Mouse (Mus musculus): Measurements from ENCODE around the gene Fastkd2. TPM values are rescaled to one million over a fixed set of nuclear protein-coding genes. Genes with fewer than 3 reads are reported as not detected.

Gene Fastkd2
- polyA plus RNA-seq, 1 experiment from 2014 or later, result 74.3 TPM

DNA sequence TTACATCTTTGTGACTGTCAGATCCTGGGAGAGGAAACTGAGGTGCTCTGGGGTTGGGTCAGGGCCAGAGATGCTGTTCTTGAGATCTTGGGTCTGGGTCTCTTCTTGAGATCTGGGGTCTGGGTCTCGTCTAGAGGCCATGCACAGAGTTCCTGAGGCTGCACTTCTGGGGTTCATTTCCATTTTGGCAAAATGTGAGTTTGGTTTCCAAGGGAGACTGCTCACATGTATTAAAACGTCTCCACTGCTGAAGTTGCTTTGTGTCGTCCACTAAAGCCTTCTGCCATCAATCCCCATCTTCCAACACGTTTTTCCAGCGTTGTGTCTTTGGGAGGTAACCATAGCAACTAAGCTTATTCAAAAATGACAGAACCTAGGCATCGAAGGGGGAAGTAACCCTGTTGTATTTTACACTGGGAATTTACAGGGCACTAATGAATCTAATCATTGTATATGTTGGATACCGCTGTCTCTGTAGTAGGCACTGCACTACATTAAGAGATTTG lies 33.5 kb downstream of the Fastkd2 start:
- Histone ChIP-seq H3K9ac (ENCODE audit: low read length) (no peak overlapping the region), H3K36me3 (ENCODE audit: control insufficient read depth, insufficient read depth, low read length) (no peaks in the 10 kb centered on the region), H3K27ac (ENCODE audit: low read depth, low read length) (peak overlapping the region; percentile 84), H3K4me1 (ENCODE audit: control insufficient read depth, insufficient read depth, low read length) (peaks cover 20% of the 10 kb centered on the region), H3K27me3 (ENCODE audit: control insufficient read depth, insufficient read depth, low read length) (no peaks in the 10 kb centered on the region), H3K9me3 (ENCODE audit: control insufficient read depth, low read length) (no peaks in the 10 kb centered on the region), H3K4me2 (ENCODE audit: low read depth) (no peak overlapping the region), H3K4me3 (ENCODE audit: low read depth, low read length) (no peak overlapping the region)
- peak; percentile 73 for ATAC-seq (ENCODE audit: insufficient read depth, low FRiP score, low TSS enrichment)
- peak; percentile 40 for DNase-seq (ENCODE audit: low spot score)
- 34% methylated on average over 7 of the region's 7 CpGs for WGBS

DNA sequence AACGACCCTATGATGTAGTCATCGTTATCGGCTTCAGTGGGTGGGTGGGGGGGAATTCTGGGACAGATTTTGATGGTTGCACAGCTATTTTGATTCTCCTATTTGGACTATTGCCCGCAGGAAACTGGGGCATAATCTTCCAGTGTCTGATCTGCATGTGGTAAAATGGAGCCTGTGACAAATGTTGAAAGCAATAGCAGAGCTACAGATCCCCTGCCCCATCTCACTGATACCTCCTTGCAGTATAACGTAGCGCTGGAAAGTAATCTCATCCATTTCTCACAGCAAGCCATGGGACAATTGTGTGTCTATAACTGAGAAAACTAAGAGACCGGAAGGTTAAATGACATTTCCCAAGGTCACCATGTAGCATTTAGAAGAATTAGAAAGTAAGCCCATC lies 34.0 kb downstream of the Fastkd2 start:
- Histone ChIP-seq H3K27ac (ENCODE audit: low read depth, low read length) (peak overlapping the region; percentile 8; the same call in 1 of the 2 replicates), H3K4me1 (ENCODE audit: control insufficient read depth, insufficient read depth, low read length) (peaks cover 20% of the 10 kb centered on the region), H3K9ac (ENCODE audit: low read length) (no peak overlapping the region), H3K4me2 (ENCODE audit: low read depth) (no peak overlapping the region), H3K9me3 (ENCODE audit: control insufficient read depth, low read length) (no peaks in the 10 kb centered on the region), H3K4me3 (ENCODE audit: low read depth, low read length) (no peak overlapping the region), H3K27me3 (ENCODE audit: control insufficient read depth, insufficient read depth, low read length) (no peaks in the 10 kb centered on the region), H3K36me3 (ENCODE audit: control insufficient read depth, insufficient read depth, low read length) (no peaks in the 10 kb centered on the region)
- WGBS, result 70% methylated on average over 7 of the region's 7 CpGs
- DNase-seq (ENCODE audit: low spot score), result no peak
- ATAC-seq (ENCODE audit: insufficient read depth, low FRiP score, low TSS enrichment), result no peak

DNA sequence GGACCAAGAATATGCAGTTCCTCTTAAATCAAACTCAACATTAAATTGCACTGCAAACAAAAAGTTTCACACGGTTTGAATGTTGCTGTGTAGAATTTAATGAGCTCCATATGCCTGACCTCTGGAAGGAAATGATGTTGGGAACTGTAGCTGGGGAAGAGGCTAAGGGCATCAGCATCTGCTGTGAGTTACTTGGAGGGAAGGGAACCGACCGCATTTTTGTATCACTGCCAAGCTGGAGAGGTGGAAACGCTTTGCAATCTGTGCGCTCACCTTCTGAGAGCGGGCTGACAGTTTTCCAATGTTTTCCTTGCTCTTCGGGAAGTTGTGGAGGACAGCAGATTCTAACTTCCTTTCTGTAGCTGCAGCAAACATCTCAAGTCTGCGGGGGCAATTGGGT lies 37.7 kb downstream of the Fastkd2 start:
- no peaks in the 10 kb centered on the region for H3K36me3 ChIP-seq (ENCODE audit: control insufficient read depth, insufficient read depth, low read length)
- H3K4me2 ChIP-seq (ENCODE audit: low read depth), result no peak overlapping the region
- H3K27me3 ChIP-seq (ENCODE audit: control insufficient read depth, insufficient read depth, low read length), result no peaks in the 10 kb centered on the region
- DNase-seq (ENCODE audit: low spot score), result no peak
- H3K9me3 ChIP-seq (ENCODE audit: control insufficient read depth, low read length), result no peaks in the 10 kb centered on the region
- no peak overlapping the region for H3K27ac ChIP-seq (ENCODE audit: low read depth, low read length)
- peaks cover 16% of the 10 kb centered on the region for H3K4me1 ChIP-seq (ENCODE audit: control insufficient read depth, insufficient read depth, low read length)
- 56% methylated on average over 8 of the region's 8 CpGs for WGBS
- H3K4me3 ChIP-seq (ENCODE audit: low read depth, low read length), result no peak overlapping the region
- no peak for ATAC-seq (ENCODE audit: insufficient read depth, low FRiP score, low TSS enrichment)
- no peak overlapping the region for H3K9ac ChIP-seq (ENCODE audit: low read length)

DNA sequence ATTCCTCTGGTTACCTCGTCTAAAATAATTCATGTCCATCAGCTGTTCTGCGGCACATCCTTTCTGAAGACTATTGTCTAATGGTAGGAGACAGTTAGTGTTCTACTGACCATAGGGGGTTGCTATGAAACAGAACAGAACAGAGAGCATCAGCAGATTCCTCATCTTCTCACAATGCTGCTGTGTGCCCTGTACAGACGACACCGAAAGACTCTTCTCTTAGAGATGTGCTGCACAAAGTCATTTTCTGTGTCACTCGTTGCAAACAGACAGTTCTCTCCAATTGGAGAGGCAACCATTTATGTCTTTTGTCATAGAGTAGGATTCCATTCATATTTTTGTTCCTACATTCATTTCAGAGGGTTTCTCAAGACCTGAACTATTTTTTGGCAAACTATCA lies 38.8 kb downstream of the Fastkd2 start, which contains the start of gene 4933402D24Rik:
Gene 4933402D24Rik (minus strand): TSS at position 101 of the 400 bp plus-strand sequence.
- no peak within 1 kb of the TSS for H3K4me2 ChIP-seq (ENCODE audit: low read depth)
- H3K9ac ChIP-seq (ENCODE audit: low read length), result no peak within 1 kb of the TSS
- peaks cover 8% of the 10 kb centered on the region for H3K4me1 ChIP-seq (ENCODE audit: control insufficient read depth, insufficient read depth, low read length)
- 74% methylated on average over 5 of the region's 5 CpGs for WGBS
- no peaks in the 10 kb centered on the region for H3K27me3 ChIP-seq (ENCODE audit: control insufficient read depth, insufficient read depth, low read length)
- H3K9me3 ChIP-seq (ENCODE audit: control insufficient read depth, low read length), result no peaks in the 10 kb centered on the region
- DNase-seq (ENCODE audit: low spot score), result no peak
- H3K27ac ChIP-seq (ENCODE audit: low read depth, low read length), result no peak within 1 kb of the TSS
- no peak for ATAC-seq (ENCODE audit: insufficient read depth, low FRiP score, low TSS enrichment)
- H3K4me3 ChIP-seq (ENCODE audit: low read depth, low read length), result no peak within 1 kb of the TSS
- H3K36me3 ChIP-seq (ENCODE audit: control insufficient read depth, insufficient read depth, low read length), result no peaks in the 10 kb centered on the region

DNA sequence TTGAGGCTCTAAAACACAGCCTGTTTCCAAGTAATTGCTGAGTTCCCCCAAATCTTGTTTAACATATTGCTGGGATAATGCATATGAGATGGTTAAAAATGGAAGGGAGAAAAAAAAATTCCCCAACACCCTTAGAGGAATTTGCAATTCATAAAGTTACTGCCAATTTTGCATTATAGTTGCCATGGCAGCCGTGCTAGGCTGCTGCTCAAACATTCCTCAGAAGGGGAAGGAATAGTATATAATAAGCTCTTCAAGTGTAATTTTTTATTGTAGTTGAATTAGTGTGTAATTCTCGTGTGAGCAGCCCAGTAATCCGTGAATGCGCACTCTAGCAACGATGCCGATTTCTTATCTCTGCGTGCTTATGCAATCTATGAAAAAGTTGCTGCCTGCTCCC lies 39.9 kb downstream of the Fastkd2 start:
- no peak for ATAC-seq (ENCODE audit: insufficient read depth, low FRiP score, low TSS enrichment)
- no peaks in the 10 kb centered on the region for H3K36me3 ChIP-seq (ENCODE audit: control insufficient read depth, insufficient read depth, low read length)
- H3K9ac ChIP-seq (ENCODE audit: low read length), result no peak overlapping the region
- H3K27me3 ChIP-seq (ENCODE audit: control insufficient read depth, insufficient read depth, low read length), result no peaks in the 10 kb centered on the region
- H3K4me3 ChIP-seq (ENCODE audit: low read depth, low read length), result no peak overlapping the region
- WGBS, result 92% methylated on average over 7 of the region's 7 CpGs
- H3K4me1 ChIP-seq (ENCODE audit: control insufficient read depth, insufficient read depth, low read length), result 0 out of 2 replicates have a peak, but pooled peaks cover 2% of the 10 kb centered on the region
- no peak for DNase-seq (ENCODE audit: low spot score)
- H3K27ac ChIP-seq (ENCODE audit: low read depth, low read length), result no peak overlapping the region
- H3K4me2 ChIP-seq (ENCODE audit: low read depth), result no peak overlapping the region
- H3K9me3 ChIP-seq (ENCODE audit: control insufficient read depth, low read length), result no peaks in the 10 kb centered on the region

DNA sequence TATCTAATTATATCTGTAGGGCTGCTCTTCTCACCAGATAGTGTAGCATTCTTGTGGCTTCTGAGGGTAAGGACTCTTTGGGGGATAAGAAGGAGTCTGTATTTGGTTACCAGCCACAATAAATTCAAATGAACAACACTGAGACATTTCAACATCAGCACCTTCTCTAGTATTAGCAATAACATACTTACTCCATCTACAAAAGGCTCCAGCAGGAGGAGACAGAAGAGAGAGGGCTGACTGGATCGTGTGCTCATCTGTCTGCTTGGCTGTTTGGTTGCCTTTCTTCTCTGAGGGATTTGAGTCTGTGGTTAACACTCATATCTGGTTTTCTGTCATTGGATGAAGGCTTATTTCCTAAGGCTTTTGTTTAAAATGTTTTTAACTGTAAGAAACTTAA lies 46.0 kb downstream of the Fastkd2 start:
- Histone ChIP-seq H3K9ac (ENCODE audit: low read length) (no peak overlapping the region), H3K27me3 (ENCODE audit: control insufficient read depth, insufficient read depth, low read length) (no peaks in the 10 kb centered on the region), H3K4me3 (ENCODE audit: low read depth, low read length) (no peak overlapping the region), H3K36me3 (ENCODE audit: control insufficient read depth, insufficient read depth, low read length) (no peaks in the 10 kb centered on the region), H3K9me3 (ENCODE audit: control insufficient read depth, low read length) (no peaks in the 10 kb centered on the region), H3K4me1 (ENCODE audit: control insufficient read depth, insufficient read depth, low read length) (no peaks in the 10 kb centered on the region), H3K4me2 (ENCODE audit: low read depth) (no peak overlapping the region), H3K27ac (ENCODE audit: low read depth, low read length) (no peak overlapping the region)
- WGBS, result 63% methylated on average over 1 of the region's 1 CpGs
- ATAC-seq (ENCODE audit: insufficient read depth, low FRiP score, low TSS enrichment) (no peak), DNase-seq (ENCODE audit: low spot score) (no peak)

DNA sequence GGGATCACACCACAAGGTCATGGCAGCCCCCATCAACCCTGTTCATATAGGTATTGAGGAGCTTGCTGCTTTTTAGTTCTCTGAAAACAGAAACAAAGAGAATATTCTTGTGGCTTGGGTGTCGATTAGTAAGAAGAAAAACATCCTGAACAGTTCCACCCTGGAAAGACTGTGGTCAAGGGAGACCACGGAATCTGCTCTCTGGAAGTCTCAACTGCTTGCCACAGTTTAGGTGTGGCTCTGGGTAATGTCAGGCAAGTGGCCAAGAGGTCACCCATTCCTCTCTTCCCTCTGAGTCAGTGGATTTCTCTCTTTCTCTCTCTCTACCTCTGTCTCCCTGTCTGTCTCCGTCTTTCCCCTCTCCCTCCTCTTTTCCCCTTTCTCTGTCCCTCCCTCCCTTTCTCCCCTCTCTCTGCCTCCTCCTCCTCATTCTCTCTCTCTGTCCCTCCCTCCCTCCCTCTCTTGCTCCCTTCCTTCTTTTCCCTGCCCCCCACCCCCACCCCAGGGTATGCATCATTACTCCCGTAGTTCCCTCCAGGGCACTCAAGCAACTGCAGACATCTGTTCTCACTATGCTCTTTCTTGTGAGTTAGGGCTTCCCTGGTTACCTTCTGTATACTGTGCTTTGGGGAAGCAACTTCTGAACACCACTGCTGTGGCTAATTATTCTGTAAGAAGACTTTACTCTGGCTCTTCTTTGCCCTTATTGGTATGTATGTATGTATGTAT lies 46.7 kb downstream of the Fastkd2 start:
- ATAC-seq (ENCODE audit: insufficient read depth, low FRiP score, low TSS enrichment) (no peak), DNase-seq (ENCODE audit: low spot score) (no peak)
- Histone ChIP-seq H3K27me3 (ENCODE audit: control insufficient read depth, insufficient read depth, low read length) (no peaks in the 10 kb centered on the region), H3K27ac (ENCODE audit: low read depth, low read length) (no peak overlapping the region), H3K4me2 (ENCODE audit: low read depth) (no peak overlapping the region), H3K4me1 (ENCODE audit: control insufficient read depth, insufficient read depth, low read length) (no peaks in the 10 kb centered on the region), H3K9ac (ENCODE audit: low read length) (no peak overlapping the region), H3K9me3 (ENCODE audit: control insufficient read depth, low read length) (no peaks in the 10 kb centered on the region), H3K4me3 (ENCODE audit: low read depth, low read length) (no peak overlapping the region), H3K36me3 (ENCODE audit: control insufficient read depth, insufficient read depth, low read length) (no peaks in the 10 kb centered on the region)
- 51% methylated on average over 4 of the region's 4 CpGs for WGBS

DNA sequence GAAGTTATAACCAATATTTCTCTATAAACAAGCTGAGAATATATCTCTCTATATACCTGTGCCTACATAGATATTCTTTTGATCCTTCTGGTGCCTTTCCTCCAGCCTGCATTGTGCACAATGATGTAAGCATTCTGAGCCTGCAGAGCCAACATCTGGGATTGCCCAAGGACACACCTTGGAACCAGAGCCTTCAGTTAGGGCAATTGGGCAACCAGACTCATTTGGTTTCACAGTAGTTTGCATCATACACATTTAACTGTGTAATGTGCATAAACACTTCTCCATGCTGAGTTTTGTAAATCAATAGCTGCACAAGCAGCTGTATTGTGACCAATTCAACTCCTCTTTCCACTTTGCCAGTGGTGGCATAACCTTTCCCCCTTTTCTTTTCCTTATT lies 63.9 kb downstream of the Fastkd2 start:
- H3K9ac ChIP-seq (ENCODE audit: low read length), result no peak overlapping the region
- H3K4me1 ChIP-seq (ENCODE audit: control insufficient read depth, insufficient read depth, low read length), result no peaks in the 10 kb centered on the region
- ATAC-seq (ENCODE audit: insufficient read depth, low FRiP score, low TSS enrichment) (no peak), DNase-seq (ENCODE audit: low spot score) (no peak)
- H3K4me3 ChIP-seq (ENCODE audit: low read depth, low read length), result no peak overlapping the region
- no peak overlapping the region for H3K27ac ChIP-seq (ENCODE audit: low read depth, low read length)
- no peaks in the 10 kb centered on the region for H3K36me3 ChIP-seq (ENCODE audit: control insufficient read depth, insufficient read depth, low read length)
- no peaks in the 10 kb centered on the region for H3K9me3 ChIP-seq (ENCODE audit: control insufficient read depth, low read length)
- no peak overlapping the region for H3K4me2 ChIP-seq (ENCODE audit: low read depth)
- H3K27me3 ChIP-seq (ENCODE audit: control insufficient read depth, insufficient read depth, low read length), result no peaks in the 10 kb centered on the region

Data from neural tube, embryonic 11.5 days (tissue).